Mouse (Mus musculus): Measurements from ENCODE around the gene Pmvk. TPM values are rescaled to one million over a fixed set of nuclear protein-coding genes. Genes with fewer than 3 reads are reported as not detected.
"Not testable (repeated sequence)": the region's sequence is repeated elsewhere in the genome, so short reads cannot be mapped to it uniquely, and the experiment has no call there.

Gene Pmvk
- total RNA-seq, 1 experiment from 2014 or later: 19.0 TPM

- DNase-seq: no peak
These were observed 28.5 kb upstream of the Pmvk start for GRCm38 (mm10) chr3:89425876-89426275.

DNA sequence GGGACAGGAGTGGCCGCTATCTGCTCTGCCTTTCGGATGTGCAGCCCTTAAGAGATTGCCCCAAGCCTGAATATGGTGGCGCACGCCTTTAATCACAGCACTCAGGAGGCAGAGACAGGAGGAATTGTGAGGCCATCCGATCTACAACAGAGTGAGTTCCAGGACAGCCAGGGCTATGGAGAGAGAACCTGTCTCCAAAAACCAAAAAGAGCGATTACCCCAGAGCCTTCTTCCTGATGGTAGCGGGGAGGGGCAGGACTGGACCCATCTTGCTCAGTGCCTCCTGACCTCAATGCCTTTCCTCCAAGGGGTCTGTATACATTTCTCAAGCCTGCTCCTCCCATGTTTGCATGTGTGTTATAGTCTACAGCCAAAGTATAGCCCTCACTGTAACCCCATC, 25.3 kb upstream of the Pmvk start:
- not testable (repeated sequence) for DNase-seq

- peak; percentile 98 for DNase-seq
These were observed 23.9 kb upstream of the Pmvk start, which contains the start of gene Pygo2 for GRCm38 (mm10) chr3:89430171-89431159. Pygo2 (plus strand) TSS chr3:89430214.

- no peak for DNase-seq
These were observed 21.7 kb upstream of the Pmvk start for GRCm38 (mm10) chr3:89432606-89433005.

DNA sequence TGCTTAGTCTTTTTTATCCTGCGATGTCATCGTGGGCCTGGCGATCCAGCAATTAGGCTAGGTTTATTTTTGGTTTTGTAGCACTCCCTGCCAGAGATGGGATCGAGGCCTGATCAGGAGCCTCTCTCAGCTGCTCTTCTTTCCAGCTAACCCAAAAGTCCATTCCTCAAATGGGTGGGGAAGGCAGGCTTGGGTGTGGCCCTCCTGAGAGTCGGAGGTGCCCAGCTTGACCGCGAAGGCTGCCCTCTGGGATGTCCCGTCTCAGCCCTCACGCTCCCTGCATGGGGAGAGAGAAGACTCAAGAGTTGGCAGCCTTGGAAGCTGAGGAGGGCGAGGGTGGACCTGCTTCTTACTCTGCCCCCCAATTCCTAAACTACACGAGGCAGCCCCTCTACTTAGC, 19.8 kb upstream of the Pmvk start:
- DNase-seq: no peak

DNA sequence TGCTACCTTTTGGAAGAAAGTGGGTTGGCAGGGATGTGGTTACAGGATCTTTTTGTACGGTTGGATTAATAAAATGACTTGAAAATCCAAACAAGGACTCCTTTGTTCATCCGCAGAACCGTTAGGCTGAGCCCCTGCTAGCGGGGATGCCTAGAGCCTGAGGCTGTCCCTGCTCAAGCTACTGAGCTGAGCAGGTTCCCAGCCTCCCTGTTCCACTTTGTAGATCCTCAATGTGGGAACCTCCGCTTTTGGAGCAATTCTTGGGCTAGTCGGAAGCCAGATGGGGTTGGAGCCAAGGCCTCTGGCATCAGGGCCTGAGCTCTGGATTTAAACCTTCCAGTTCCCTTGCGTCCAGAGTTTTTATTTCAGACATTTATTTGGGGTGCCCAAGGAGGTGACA, 19.3 kb upstream of the Pmvk start:
- DNase-seq: no peak

GRCm38 (mm10) chr3:89436176-89437113, 17.9 kb upstream of the Pmvk start, which contains the start of gene Pbxip1:
Pbxip1 (plus strand) TSS chr3:89436706.
- peak; percentile 84 for DNase-seq

GRCm38 (mm10) chr3:89437269-89437668, 17.1 kb upstream of the Pmvk start:
- DNase-seq: peak; percentile 61

GRCm38 (mm10) chr3:89440691-89441090, 13.7 kb upstream of the Pmvk start:
- peak; percentile 66 for DNase-seq

DNA sequence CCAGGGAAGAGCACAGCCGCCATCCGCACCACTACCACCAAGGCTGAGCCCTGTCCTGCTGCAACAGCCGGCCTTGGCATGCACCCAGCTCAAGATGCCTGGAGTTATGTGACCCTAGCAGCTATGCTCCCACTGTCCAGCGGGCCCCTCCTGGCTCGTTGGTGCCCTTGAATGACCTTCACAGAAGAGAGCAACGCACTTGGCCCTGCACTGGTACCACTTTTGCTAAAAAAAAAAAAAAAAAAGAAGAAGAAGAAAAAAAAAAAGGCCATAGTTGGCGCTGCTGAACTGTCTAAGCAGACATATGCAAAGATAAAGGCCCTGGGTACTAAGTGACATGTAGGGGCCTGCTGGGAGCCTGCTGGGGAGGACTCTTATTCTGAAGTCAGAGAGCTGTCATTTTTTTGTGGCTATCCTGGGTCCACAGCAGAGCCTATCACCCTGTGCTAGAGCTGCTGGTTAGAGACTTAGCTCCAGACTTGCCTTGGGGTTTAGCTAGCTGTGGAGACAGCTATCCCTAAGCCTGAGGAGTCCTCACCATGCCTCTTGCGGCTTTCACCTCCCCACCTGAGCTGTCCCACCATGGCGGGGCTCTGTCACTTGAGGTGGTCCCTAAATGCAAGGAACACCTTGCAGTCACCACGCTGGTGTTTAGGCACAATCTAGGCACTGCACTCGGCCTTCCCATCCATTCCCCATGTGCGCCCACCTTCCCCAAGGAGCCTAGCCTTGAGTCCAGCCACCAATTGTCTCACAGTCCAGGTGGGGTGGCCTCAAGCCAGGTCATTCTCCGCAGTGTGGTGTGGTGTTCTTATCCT, 5.4 kb upstream of the Pmvk start:
- peak; percentile 84 for DNase-seq

GRCm38 (mm10) chr3:89449541-89449940, 4.8 kb upstream of the Pmvk start:
- peak; percentile 87 for DNase-seq

DNA sequence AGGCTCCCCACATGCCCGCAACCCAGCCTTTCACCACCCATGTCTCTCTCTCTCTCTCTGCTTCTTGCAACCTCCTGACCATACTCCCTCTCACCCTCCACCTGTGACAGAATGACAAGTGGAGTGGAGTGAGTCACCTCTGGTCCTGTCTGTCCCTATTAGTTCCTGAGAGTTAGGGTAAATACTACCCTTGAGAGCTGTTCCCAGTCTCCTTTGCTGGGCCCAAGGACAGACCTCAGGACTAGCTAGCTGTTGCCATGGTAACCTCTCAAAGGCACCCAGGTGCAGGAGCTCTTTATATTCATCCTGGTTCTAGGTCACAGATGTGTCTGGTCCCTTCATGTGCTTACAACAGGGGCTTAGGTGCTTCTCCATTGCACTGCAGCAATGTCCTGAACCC, 2.4 kb upstream of the Pmvk start:
- DNase-seq: no peak

GRCm38 (mm10) chr3:89455786-89456285, 1.5 kb downstream of the Pmvk start:
- DNase-seq: no peak

- peak; percentile 84 for DNase-seq
These were observed 2.7 kb downstream of the Pmvk start for GRCm38 (mm10) chr3:89456726-89457665.

GRCm38 (mm10) chr3:89458372-89458964, 4.1 kb downstream of the Pmvk start:
- DNase-seq: peak; percentile 28

DNA sequence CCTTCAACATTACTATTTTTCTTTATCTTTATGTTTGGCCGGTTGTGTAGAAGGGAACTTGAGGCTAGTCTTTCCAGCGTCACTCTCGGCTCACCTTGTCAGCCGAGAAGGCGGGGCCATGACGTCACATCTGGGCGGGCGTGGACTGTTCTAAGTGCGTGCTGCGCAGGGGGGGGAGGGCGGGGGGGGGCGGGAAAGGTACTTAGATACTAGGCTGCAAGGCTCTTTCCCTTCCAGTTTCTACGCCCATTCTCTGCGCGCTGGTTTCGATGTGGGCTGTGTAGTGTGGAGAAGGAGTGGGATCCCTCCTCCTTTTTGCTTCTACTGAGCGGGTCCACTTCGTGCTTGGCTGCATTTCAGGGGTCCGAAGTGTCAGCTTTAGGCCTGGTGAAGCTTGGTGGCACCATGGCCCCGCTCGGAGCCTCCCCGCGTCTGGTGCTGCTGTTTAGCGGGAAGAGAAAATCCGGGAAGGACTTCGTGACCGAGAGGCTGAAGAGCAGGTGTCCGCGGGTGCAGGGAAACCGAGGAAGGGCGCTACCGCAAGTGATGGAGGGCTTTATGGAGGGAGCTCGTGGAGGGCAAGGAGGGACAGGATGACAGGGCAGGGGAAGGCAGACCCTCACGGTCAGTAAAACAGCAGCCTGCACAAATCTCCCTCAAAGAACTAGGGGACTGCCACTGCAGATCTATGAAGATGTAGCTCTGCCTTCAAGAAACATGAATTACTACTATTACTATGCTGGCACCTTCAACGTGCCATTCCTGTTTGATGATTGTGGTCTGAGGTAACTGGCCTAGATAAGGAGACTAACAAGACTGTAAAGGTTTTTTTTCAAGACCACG, 4.8 kb downstream of the Pmvk start:
- DNase-seq: peak; percentile 96

DNA sequence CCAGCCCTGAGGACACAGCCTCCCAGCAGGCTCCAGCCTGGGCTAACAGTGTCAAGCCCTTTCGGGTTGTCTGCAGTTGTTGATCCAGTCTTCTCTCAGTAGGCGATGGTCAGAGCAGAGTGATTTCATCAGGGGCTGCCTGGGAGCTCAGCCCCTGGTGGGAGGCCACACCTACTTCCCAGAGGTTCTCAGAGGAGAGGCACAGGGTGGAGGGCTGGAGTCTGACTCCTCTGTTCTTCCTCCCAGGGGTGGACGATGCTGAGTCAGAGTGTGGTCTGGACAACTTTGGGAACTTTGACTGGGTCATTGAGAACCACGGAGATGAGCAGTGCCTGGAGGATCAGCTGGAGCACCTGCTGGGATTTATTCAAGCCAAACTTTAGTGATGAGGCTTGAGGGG, 13.9 kb downstream of the Pmvk start:
- DNase-seq: no peak

DNA sequence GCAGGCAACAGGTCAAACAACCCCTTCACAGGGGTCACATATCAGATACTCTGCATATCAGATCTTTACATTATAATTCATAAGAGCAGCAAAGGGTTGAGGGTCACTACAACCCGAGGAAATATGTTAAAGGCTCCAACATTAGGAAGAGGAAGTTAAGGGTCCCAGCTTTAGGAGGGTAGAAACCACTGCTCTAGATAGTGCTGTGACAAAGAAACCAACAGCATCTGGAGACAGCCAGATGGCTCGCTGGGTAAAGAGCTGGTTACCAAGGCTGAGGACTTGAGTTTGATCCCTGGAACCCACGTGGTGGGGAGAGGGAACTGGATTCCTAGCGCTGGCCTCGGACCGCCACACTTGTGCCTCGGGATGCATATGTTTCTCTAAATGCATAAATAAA, 17.9 kb downstream of the Pmvk start:
- no peak for DNase-seq

DNA sequence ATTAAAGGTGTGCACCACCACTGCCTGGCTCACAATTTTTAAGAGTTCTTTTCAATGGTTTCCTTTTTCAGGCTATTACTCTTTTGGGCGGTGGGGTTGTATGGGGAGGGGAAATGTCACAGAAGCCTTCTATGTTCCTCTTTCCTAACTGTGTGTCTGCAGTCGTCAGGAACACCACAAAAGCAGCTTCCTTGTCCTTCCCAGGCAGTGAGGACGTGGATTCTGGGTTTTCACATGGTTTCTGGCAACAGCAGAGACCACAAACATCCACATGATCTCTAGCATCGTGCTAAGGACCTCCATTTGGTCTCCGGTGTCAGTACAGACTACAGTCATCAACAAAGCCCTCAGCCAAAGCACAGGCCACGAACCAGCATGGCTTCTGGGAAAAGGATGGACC, 19.5 kb downstream of the Pmvk start:
- DNase-seq: no peak

Data from adrenal gland, postnatal 14 days (tissue).